Mouse (Mus musculus) heart, adult 2 months (tissue): ENCODE measurements around the gene Prnd. TPM values are rescaled to one million over a fixed set of nuclear protein-coding genes. Genes with fewer than 3 reads are reported as not detected.
A peak's percentile ranks its signal among the peaks of the same experiment; 100 is the strongest.

ENCODE experiments used
- DNase-seq, 2 experiments: peaks; one replicate each; pipeline ENCODE4 v3.0.0; 2021
- H3K27ac ChIP-seq: fragments of 200-600 bp; 2 replicates; pipeline ENCODE4 v1.8.1; 2022
- H3K27me3 ChIP-seq: fragments of 200-500 bp; 2 replicates; pipeline ENCODE4 v1.6.1; 2012; ENCODE audit warnings: mild to moderate bottlenecking, low read length, inconsistent platforms, mixed read lengths; ENCODE audit not compliant: control insufficient read depth, insufficient read depth
- H3K36me3 ChIP-seq: fragments of 200-500 bp; 2 replicates; pipeline ENCODE4 v1.6.1; 2012; ENCODE audit warnings: low read length, inconsistent platforms; ENCODE audit not compliant: control insufficient read depth, insufficient read depth
- H3K4me1 ChIP-seq: fragments of 200-500 bp; 2 replicates; pipeline ENCODE4 v1.6.1; 2011; ENCODE audit warnings: low read length; ENCODE audit not compliant: control insufficient read depth, insufficient read depth
- H3K4me3 ChIP-seq: fragments of 200-600 bp; 2 replicates; pipeline ENCODE4 v1.8.1; 2022
- H3K79me2 ChIP-seq: fragments of 200-500 bp; replicated peaks from 2 replicates; pipeline ENCODE4 v1.6.1; 2012; ENCODE audit warnings: mild to moderate bottlenecking, inconsistent platforms, low read length, moderate library complexity, mixed read lengths; ENCODE audit not compliant: control insufficient read depth, insufficient read depth
- H3K9ac ChIP-seq: fragments of 200-500 bp; 2 replicates; pipeline ENCODE4 v1.6.1; 2012; ENCODE audit warnings: low read depth, mild to moderate bottlenecking, control low read depth, inconsistent platforms, low read length, mixed read lengths
- CTCF ChIP-seq: fragments of 200-600 bp; IDR thresholded peaks from 2 replicates; pipeline ENCODE4 v1.8.1; 2022; ENCODE audit warnings: antibody characterized with exemption, mild to moderate bottlenecking, moderate library complexity
- EP300 ChIP-seq: fragments of 200-500 bp; IDR thresholded peaks from 2 replicates; pipeline ENCODE4 v1.6.1; 2011; ENCODE audit warnings: low read depth, low read length, control low read depth; ENCODE audit not compliant: insufficient read depth
- POLR2A ChIP-seq: fragments of 200-500 bp; IDR thresholded peaks from 2 replicates; pipeline ENCODE4 v1.6.1; 2011; ENCODE audit warnings: mild to moderate bottlenecking, low read depth, low read length, control low read depth; ENCODE audit not compliant: insufficient read depth
- WGBS: fragments of 180-500 bp; shearing (Covaris S2); methylation state at CpG from one replicate; pipeline ENCODE4 v1.1.7; 2018; 5-methylcytosine and 5-hydroxymethylcytosine counted together
- intact Hi-C: fragments of 180-260 bp; cut with DNase I; formaldehyde crosslinking; loops from one replicate; pipeline ENCODE4 v1.15.1; 2025
- polyA plus RNA-seq: library from polyadenylated mRNA; depleted of rRNA; stranded (reverse); fragments of >200 nt; gene quantifications from 2 replicates; pipeline ENCODE4 v1.2.3, GENCODE M21; 2012
- total RNA-seq, 2 experiments: library from RNA; stranded (reverse); gene quantifications; 2 replicates each; pipeline ENCODE4 v1.2.3; 2021

The Prnd gene
- total and polyA plus RNA-seq, 3 experiments: 0.65 to 3.8 (median 1.2) TPM

- H3K36me3 ChIP-seq: no peaks in the 10 kb centered on the region
- no peak for TF ChIP-seq EP300
- no peak for TF ChIP-seq POLR2A
- TF ChIP-seq CTCF: no peak
- no peaks in the 10 kb centered on the region for H3K27me3 ChIP-seq
- DNase-seq: no peak
- no peak overlapping the region for H3K4me3 ChIP-seq
- no peaks in the 10 kb centered on the region for H3K79me2 ChIP-seq
- WGBS: 94% methylated on average over 6 of the region's 6 CpGs
- H3K4me1 ChIP-seq: no peaks in the 10 kb centered on the region; the same call in 1 of the 2 replicates
- no peak overlapping the region for H3K27ac ChIP-seq
- no peak overlapping the region for H3K9ac ChIP-seq
- intact Hi-C loops: loop anchor here (2.0 to 10.0 kb wide), 2 partner anchors 113 to 387 kb away; no protein-coding TSS in a partner anchor
Observed at GRCm38 (mm10) chr2:131941501-131941900, 9.2 kb upstream of the Prnd start.

- no peak overlapping the region for H3K4me3 ChIP-seq
- DNase-seq: no peak
- H3K36me3 ChIP-seq: no peaks in the 10 kb centered on the region
- no peaks in the 10 kb centered on the region for H3K27me3 ChIP-seq
- WGBS: 47% methylated on average over 1 of the region's 1 CpGs
- peaks cover 2% of the 10 kb centered on the region; the same call in 1 of the 2 replicates for H3K4me1 ChIP-seq
- intact Hi-C loops: loop anchor here (10.0 kb wide), 1 partner anchor 390 kb away; no protein-coding TSS in a partner anchor
- H3K79me2 ChIP-seq: no peaks in the 10 kb centered on the region
- no peak overlapping the region for H3K27ac ChIP-seq
- H3K9ac ChIP-seq: no peak overlapping the region
- no peak for TF ChIP-seq CTCF
- TF ChIP-seq POLR2A: no peak
- no peak for TF ChIP-seq EP300
Observed at GRCm38 (mm10) chr2:131944370-131944769, 6.3 kb upstream of the Prnd start.

GRCm38 (mm10) chr2:131945225-131945624, 5.4 kb upstream of the Prnd start:
- Histone ChIP-seq H3K36me3 (no peaks in the 10 kb centered on the region), H3K9ac (no peak overlapping the region), H3K4me1 (peaks cover 2% of the 10 kb centered on the region; the same call in 1 of the 2 replicates), H3K79me2 (no peaks in the 10 kb centered on the region), H3K27ac (no peak overlapping the region), H3K4me3 (no peak overlapping the region), H3K27me3 (no peaks in the 10 kb centered on the region)
- no peak for TF ChIP-seq CTCF
- TF ChIP-seq EP300: no peak
- no peak for TF ChIP-seq POLR2A
- intact Hi-C loops: loop anchor here (10.0 kb wide), 1 partner anchor 390 kb away; no protein-coding TSS in a partner anchor
- WGBS: 43% methylated on average over 8 of the region's 8 CpGs
- DNase-seq: no peak

- H3K79me2 ChIP-seq: no peaks in the 10 kb centered on the region
- TF ChIP-seq CTCF (no peak), POLR2A (no peak), EP300 (no peak)
- H3K4me1 ChIP-seq: peaks cover 2% of the 10 kb centered on the region; the same call in 1 of the 2 replicates
- H3K36me3 ChIP-seq: no peaks in the 10 kb centered on the region
- no peak overlapping the region for H3K27ac ChIP-seq
- no peak for DNase-seq
- 57% methylated on average over 6 of the region's 6 CpGs for WGBS
- intact Hi-C loops: loop anchor here (10.0 kb wide), 1 partner anchor 391 kb away; no protein-coding TSS in a partner anchor
- no peak overlapping the region for H3K9ac ChIP-seq
- H3K4me3 ChIP-seq: no peak overlapping the region
- H3K27me3 ChIP-seq: no peaks in the 10 kb centered on the region
Observed at GRCm38 (mm10) chr2:131945765-131946164, 4.9 kb upstream of the Prnd start.

GRCm38 (mm10) chr2:131946351-131946750, 4.3 kb upstream of the Prnd start:
- TF ChIP-seq EP300: no peak
- no peak for TF ChIP-seq POLR2A
- TF ChIP-seq CTCF: no peak
- H3K4me3 ChIP-seq: no peak overlapping the region
- H3K4me1 ChIP-seq: peaks cover 2% of the 10 kb centered on the region; the same call in 1 of the 2 replicates
- 96% methylated on average over 16 of the region's 16 CpGs for WGBS
- peak in 1 of 2 experiments; percentile 9 for DNase-seq
- no peaks in the 10 kb centered on the region for H3K79me2 ChIP-seq
- H3K27me3 ChIP-seq: no peaks in the 10 kb centered on the region
- intact Hi-C loops: loop anchor here (10.0 kb wide), 1 partner anchor 392 kb away; no protein-coding TSS in a partner anchor
- H3K27ac ChIP-seq: no peak overlapping the region
- no peak overlapping the region for H3K9ac ChIP-seq
- no peaks in the 10 kb centered on the region for H3K36me3 ChIP-seq

GRCm38 (mm10) chr2:131948156-131948555, 2.5 kb upstream of the Prnd start:
- DNase-seq: no peak
- H3K4me1 ChIP-seq: peaks cover 4% of the 10 kb centered on the region; the same call in 1 of the 2 replicates
- WGBS: 77% methylated on average over 3 of the region's 3 CpGs
- H3K9ac ChIP-seq: no peak overlapping the region
- H3K27ac ChIP-seq: no peak overlapping the region
- no peaks in the 10 kb centered on the region for H3K36me3 ChIP-seq
- H3K4me3 ChIP-seq: no peak overlapping the region
- intact Hi-C loops: loop anchor here (2.0 to 10.0 kb wide), 2 partner anchors 127 to 393 kb away; no protein-coding TSS in a partner anchor
- no peaks in the 10 kb centered on the region for H3K27me3 ChIP-seq
- no peaks in the 10 kb centered on the region for H3K79me2 ChIP-seq
- TF ChIP-seq POLR2A: no peak
- no peak for TF ChIP-seq EP300
- no peak for TF ChIP-seq CTCF
